Mouse (Mus musculus): Measurements from ENCODE around the gene Trpt1. TPM values are rescaled to one million over a fixed set of nuclear protein-coding genes. Genes with fewer than 3 reads are reported as not detected.

Trpt1 gene
- polyA plus RNA-seq, 1 experiment from 2014 or later, result 11.7 TPM

GRCm38 (mm10) chr19:7039088-7039720 lies 43.3 kb downstream of the Trpt1 start:
- WGBS, result 1% methylated on average over 35 of the region's 35 CpGs
- peak; percentile 13 for ATAC-seq (ENCODE audit: insufficient number of reproducible peaks, insufficient read depth, low FRiP score, low TSS enrichment)

GRCm38 (mm10) chr19:7039841-7040636 lies 44.1 kb downstream of the Trpt1 start, which contains the start of gene Stip1:
Gene Stip1 (minus strand): TSS chr19:7039967.
- Histone ChIP-seq H3K9ac (peak within 1 kb of the TSS; percentile 89), H3K27ac (peak within 1 kb of the TSS; percentile 94), H3K27me3 (no peaks in the 10 kb centered on the region), H3K4me2 (replicated peaks) (peak within 1 kb of the TSS; percentile 78), H3K4me3 (peak within 1 kb of the TSS; percentile 77), H3K4me1 (peaks cover 14% of the 10 kb centered on the region), H3K9me3 (no peaks in the 10 kb centered on the region), H3K36me3 (peaks cover 11% of the 10 kb centered on the region)
- under 1% methylated on average over 49 of the region's 49 CpGs for WGBS
- peak; percentile 97 for ATAC-seq (ENCODE audit: insufficient number of reproducible peaks, insufficient read depth, low FRiP score, low TSS enrichment)

More at GRCm38 (mm10) chr19:7039088-7039720, 43.3 kb downstream of the Trpt1 start:
- no peaks in the 10 kb centered on the region for H3K27me3 ChIP-seq
- peak overlapping the region; percentile 77 for H3K4me3 ChIP-seq
- H3K4me1 ChIP-seq, result peaks cover 14% of the 10 kb centered on the region
- H3K4me2 ChIP-seq (replicated peaks), result peak overlapping the region; percentile 78
- H3K9me3 ChIP-seq, result no peaks in the 10 kb centered on the region
- peaks cover 18% of the 10 kb centered on the region for H3K36me3 ChIP-seq
- peak overlapping the region; percentile 91 for H3K27ac ChIP-seq
- H3K9ac ChIP-seq, result peak overlapping the region; percentile 89

- H3K4me3 ChIP-seq, result peak overlapping the region; percentile 52
- no peak for ATAC-seq (ENCODE audit: insufficient number of reproducible peaks, insufficient read depth, low FRiP score, low TSS enrichment)
- WGBS, result 27% methylated on average over 13 of the region's 13 CpGs
- peak overlapping the region; percentile 78 for H3K4me2 ChIP-seq (replicated peaks)
- H3K27ac ChIP-seq, result peak overlapping the region; percentile 94
- H3K27me3 ChIP-seq, result no peaks in the 10 kb centered on the region
- peak overlapping the region; percentile 67 for H3K9ac ChIP-seq
- no peaks in the 10 kb centered on the region for H3K9me3 ChIP-seq
- H3K36me3 ChIP-seq, result peaks cover 6% of the 10 kb centered on the region; the same call in 1 of the 2 replicates
- H3K4me1 ChIP-seq, result peaks cover 14% of the 10 kb centered on the region
These were observed 44.8 kb downstream of the Trpt1 start for GRCm38 (mm10) chr19:7040637-7041130.

GRCm38 (mm10) chr19:7041171-7041570 lies 45.2 kb downstream of the Trpt1 start:
- WGBS, result 96% methylated on average over 2 of the region's 2 CpGs
- no peak for ATAC-seq (ENCODE audit: insufficient number of reproducible peaks, insufficient read depth, low FRiP score, low TSS enrichment)
- Histone ChIP-seq H3K4me3 (no peak overlapping the region), H3K27me3 (no peaks in the 10 kb centered on the region), H3K9ac (no peak overlapping the region), H3K27ac (no peak overlapping the region), H3K4me2 (replicated peaks) (no peak overlapping the region), H3K4me1 (peaks cover 14% of the 10 kb centered on the region), H3K9me3 (no peaks in the 10 kb centered on the region), H3K36me3 (peaks cover 6% of the 10 kb centered on the region; the same call in 1 of the 2 replicates)

GRCm38 (mm10) chr19:7044279-7044678 lies 48.3 kb downstream of the Trpt1 start:
- Histone ChIP-seq H3K27ac (no peak overlapping the region), H3K4me3 (no peak overlapping the region), H3K9ac (no peak overlapping the region), H3K27me3 (no peaks in the 10 kb centered on the region), H3K36me3 (no peaks in the 10 kb centered on the region), H3K9me3 (no peaks in the 10 kb centered on the region), H3K4me2 (replicated peaks) (no peak overlapping the region), H3K4me1 (peaks cover 4% of the 10 kb centered on the region; the same call in 1 of the 2 replicates)
- 55% methylated on average over 4 of the region's 4 CpGs for WGBS
- no peak for ATAC-seq (ENCODE audit: insufficient number of reproducible peaks, insufficient read depth, low FRiP score, low TSS enrichment)

- 35% methylated on average over 4 of the region's 4 CpGs for WGBS
- Histone ChIP-seq H3K27me3 (no peaks in the 10 kb centered on the region), H3K36me3 (no peaks in the 10 kb centered on the region)
These were observed 48.8 kb downstream of the Trpt1 start for GRCm38 (mm10) chr19:7044706-7045105.

More at GRCm38 (mm10) chr19:7044706-7045105, 48.8 kb downstream of the Trpt1 start:
- H3K4me2 ChIP-seq (replicated peaks), result no peak overlapping the region
- H3K9ac ChIP-seq, result no peak overlapping the region
- peaks cover 4% of the 10 kb centered on the region; the same call in 1 of the 2 replicates for H3K4me1 ChIP-seq
- no peaks in the 10 kb centered on the region for H3K9me3 ChIP-seq
- no peak overlapping the region for H3K27ac ChIP-seq
- H3K4me3 ChIP-seq, result no peak overlapping the region
- no peak for ATAC-seq (ENCODE audit: insufficient number of reproducible peaks, insufficient read depth, low FRiP score, low TSS enrichment)

Other genes starting within 250 kb of the Trpt1 start
- gene Rps6ka4, start 155.5 kb upstream of the Trpt1 start, polyA plus RNA-seq (2016; fragmentation: Nextera tagmentation; extraction: Ambion mirVana), result 17.8 and 19.5 TPM in 2 replicates
- 0.69 and 0.70 TPM in 2 replicates for gene Ccdc88b, start 137.9 kb upstream of the Trpt1 start, polyA plus RNA-seq (2016; fragmentation: Nextera tagmentation; extraction: Ambion mirVana)
- gene Trmt112, start 86.4 kb upstream of the Trpt1 start, polyA plus RNA-seq (2016; fragmentation: Nextera tagmentation; extraction: Ambion mirVana), result 142 and 157 TPM in 2 replicates
- 192 and 193 TPM in 2 replicates for gene Prdx5, start 86.0 kb upstream of the Trpt1 start, polyA plus RNA-seq (2016; fragmentation: Nextera tagmentation; extraction: Ambion mirVana)
- 9.5 and 10.9 TPM in 2 replicates for gene Esrra, start 74.3 kb upstream of the Trpt1 start, polyA plus RNA-seq (2016; fragmentation: Nextera tagmentation; extraction: Ambion mirVana)
- gene Catsperz, start 70.8 kb upstream of the Trpt1 start, polyA plus RNA-seq (2016; fragmentation: Nextera tagmentation; extraction: Ambion mirVana), result 1.2 and 1.7 TPM in 2 replicates
- 0.62 and 0.65 TPM in 2 replicates for gene Kcnk4, start 61.6 kb upstream of the Trpt1 start, polyA plus RNA-seq (2016; fragmentation: Nextera tagmentation; extraction: Ambion mirVana)
- gene Bad, start 54.3 kb upstream of the Trpt1 start, polyA plus RNA-seq (2016; fragmentation: Nextera tagmentation; extraction: Ambion mirVana), result 75.0 and 77.6 TPM in 2 replicates
- 28.4 and 32.7 TPM in 2 replicates for gene Gpr137, start 53.7 kb upstream of the Trpt1 start, polyA plus RNA-seq (2016; fragmentation: Nextera tagmentation; extraction: Ambion mirVana)
- gene Ppp1r14b, start 21.2 kb upstream of the Trpt1 start, polyA plus RNA-seq (2016; fragmentation: Nextera tagmentation; extraction: Ambion mirVana), result 255 and 291 TPM in 2 replicates
- 47.4 and 48.7 TPM in 2 replicates for gene Plcb3, start 19.7 kb upstream of the Trpt1 start, polyA plus RNA-seq (2016; fragmentation: Nextera tagmentation; extraction: Ambion mirVana)
- gene Fkbp2, start 15.6 kb upstream of the Trpt1 start, polyA plus RNA-seq (2016; fragmentation: Nextera tagmentation; extraction: Ambion mirVana), result 76.2 and 77.9 TPM in 2 replicates
- 53.3 and 57.5 TPM in 2 replicates for gene Vegfb, start 8.5 kb upstream of the Trpt1 start, polyA plus RNA-seq (2016; fragmentation: Nextera tagmentation; extraction: Ambion mirVana)
- gene Dnajc4, start 3.6 kb upstream of the Trpt1 start, polyA plus RNA-seq (2016; fragmentation: Nextera tagmentation; extraction: Ambion mirVana), result 22.5 and 23.1 TPM in 2 replicates
- 20.5 and 25.0 TPM in 2 replicates for gene Nudt22, start within 50 bp of the Trpt1 start, polyA plus RNA-seq (2016; fragmentation: Nextera tagmentation; extraction: Ambion mirVana)
- gene Fermt3, start 23.3 kb downstream of the Trpt1 start, polyA plus RNA-seq (2016; fragmentation: Nextera tagmentation; extraction: Ambion mirVana), result 6.5 and 7.2 TPM in 2 replicates
- 273 and 275 TPM in 2 replicates for gene Stip1, start 43.8 kb downstream of the Trpt1 start, polyA plus RNA-seq (2016; fragmentation: Nextera tagmentation; extraction: Ambion mirVana)
- 11.3 and 12.2 TPM in 2 replicates for gene Macrod1, start 60.7 kb downstream of the Trpt1 start, polyA plus RNA-seq (2016; fragmentation: Nextera tagmentation; extraction: Ambion mirVana)
- 6.6 and 6.8 TPM in 2 replicates for gene Flrt1, start 109.6 kb downstream of the Trpt1 start, polyA plus RNA-seq (2016; fragmentation: Nextera tagmentation; extraction: Ambion mirVana)
- 234 and 242 TPM in 2 replicates for gene Otub1, start 210.2 kb downstream of the Trpt1 start, polyA plus RNA-seq (2016; fragmentation: Nextera tagmentation; extraction: Ambion mirVana)
- gene Cox8a, start 221.5 kb downstream of the Trpt1 start, polyA plus RNA-seq (2016; fragmentation: Nextera tagmentation; extraction: Ambion mirVana), result 824 and 858 TPM in 2 replicates
- gene Naa40, start 245.1 kb downstream of the Trpt1 start, polyA plus RNA-seq (2016; fragmentation: Nextera tagmentation; extraction: Ambion mirVana), result 71.8 and 72.2 TPM in 2 replicates

Measured in embryonic facial prominence, embryonic 12.5 days (tissue).